Mouse (Mus musculus) brain, embryonic 14.5 days (tissue): ENCODE measurements around the gene Gm44596.

Source experiments
- CTCF ChIP-seq: fragments of 200-500 bp; IDR thresholded peaks from 2 replicates; pipeline ENCODE4 v1.5.1; 2012; ENCODE audit warnings: inconsistent platforms, mild to moderate bottlenecking, moderate library complexity, borderline replicate concordance; ENCODE audit not compliant: insufficient read depth, insufficient read length; ENCODE audit errors: extremely low read depth
- POLR2A ChIP-seq: fragments of 200-500 bp; IDR thresholded peaks from 2 replicates; pipeline ENCODE4 v1.6.1; 2012; ENCODE audit warnings: mild to moderate bottlenecking, inconsistent platforms, borderline replicate concordance; ENCODE audit not compliant: poor library complexity, insufficient read depth, insufficient read length, severe bottlenecking; ENCODE audit errors: extremely low read depth

DNA sequence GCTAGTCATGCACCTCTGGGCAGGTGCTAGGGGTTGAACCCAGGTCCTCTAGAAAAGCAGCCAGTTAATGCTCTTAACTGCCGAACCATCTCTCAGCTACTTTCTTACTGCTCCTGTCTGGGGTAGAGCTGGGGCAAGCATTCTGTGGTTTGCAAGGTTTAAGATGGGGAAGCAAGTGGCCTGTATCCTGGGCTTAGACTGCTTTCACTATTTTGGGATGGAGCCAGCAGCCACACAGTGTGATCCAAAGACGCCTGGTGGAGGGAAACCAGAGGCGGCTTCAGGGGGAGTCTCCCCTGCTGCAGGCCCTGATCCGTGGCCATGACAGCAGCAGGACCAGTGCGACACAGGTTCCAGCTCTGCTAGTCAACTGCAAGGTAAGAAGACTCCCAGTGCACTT, 29.4 kb downstream of the Gm44596 start:
- TF ChIP-seq CTCF (no peak), POLR2A (no peak)
